Mouse (Mus musculus) liver, postnatal 0 days (tissue): ENCODE data around the gene Sp1.

Source experiments
- CTCF ChIP-seq: sonication (generic); IDR thresholded peaks from 2 replicates; pipeline ENCODE4 v1.5.1; 2016; ENCODE audit warnings: antibody characterized with exemption, low read depth
- EP300 ChIP-seq: IDR thresholded peaks from 2 replicates; pipeline ENCODE4 v1.6.1; 2016; ENCODE audit warnings: antibody characterized with exemption, low read depth, mild to moderate bottlenecking

DNA sequence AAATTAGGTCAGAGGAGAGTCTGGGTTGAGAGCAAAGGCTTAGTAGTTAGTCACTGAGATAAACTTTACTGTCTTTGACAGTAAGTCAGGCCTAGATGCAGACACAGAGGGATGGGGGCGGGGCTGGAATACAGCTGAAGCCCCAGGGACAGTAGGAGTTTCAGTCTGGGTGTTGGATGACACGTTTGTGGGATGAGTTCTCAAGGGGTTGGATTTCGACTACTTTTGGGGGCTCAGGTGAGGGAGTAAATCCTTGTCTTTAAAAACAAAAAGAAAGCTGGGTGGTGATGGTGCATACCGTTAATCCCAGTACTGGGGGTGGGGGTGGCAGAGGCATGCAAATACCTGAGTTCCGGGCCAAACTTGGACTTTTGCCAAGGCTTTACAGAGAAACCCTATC is 7.3 kb upstream of the Sp1 start:
- TF ChIP-seq CTCF (no peak), EP300 (no peak)
